Mouse (Mus musculus): ENCODE data around the gene Gm21962.
"Not testable (repeated sequence)": the region's sequence is repeated elsewhere in the genome, so short reads cannot be mapped to it uniquely, and the experiment has no call there.

The Gm21962 gene

DNA sequence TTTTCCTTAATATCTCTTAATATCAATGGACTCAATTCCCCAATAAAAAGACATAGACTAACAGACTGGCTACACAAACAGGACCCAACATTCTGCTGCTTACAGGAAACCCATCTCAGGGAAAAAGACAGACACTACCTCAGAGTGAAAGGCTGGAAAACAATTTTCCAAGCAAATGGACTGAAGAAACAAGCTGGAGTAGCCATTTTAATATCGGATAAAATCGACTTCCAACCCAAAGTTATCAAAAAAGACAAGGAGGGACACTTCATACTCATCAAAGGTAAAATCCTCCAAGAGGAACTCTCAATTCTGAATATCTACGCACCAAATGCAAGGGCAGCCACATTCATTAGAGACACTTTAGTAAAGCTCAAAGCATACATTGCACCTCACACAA lies at the start of gene Gm21962:
Gene Gm21962 (plus strand): TSS at position 301 of the 400 bp plus-strand sequence.
- DNase-seq, result not testable (repeated sequence)

DNA sequence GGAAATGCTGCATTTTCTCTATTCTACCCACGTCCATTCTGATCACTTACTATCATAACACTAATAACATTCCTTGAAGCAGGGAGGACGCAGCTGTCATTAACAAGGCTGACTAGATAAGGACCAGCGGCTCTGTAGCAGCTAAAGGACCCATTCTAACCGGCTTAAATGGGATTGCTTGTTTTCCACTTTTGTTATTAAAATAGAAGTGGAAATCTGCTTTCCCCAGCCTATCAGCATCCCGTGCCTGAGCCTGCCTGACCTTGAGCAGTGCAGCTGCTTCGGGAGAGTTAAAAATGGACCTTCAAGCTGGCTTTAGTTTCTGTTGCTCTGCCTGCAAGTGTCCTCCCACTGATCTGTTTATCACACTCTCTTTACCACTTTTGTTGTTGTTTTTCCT lies 49.2 kb upstream of the Gm21962 start:
- DNase-seq, result no peak

DNA sequence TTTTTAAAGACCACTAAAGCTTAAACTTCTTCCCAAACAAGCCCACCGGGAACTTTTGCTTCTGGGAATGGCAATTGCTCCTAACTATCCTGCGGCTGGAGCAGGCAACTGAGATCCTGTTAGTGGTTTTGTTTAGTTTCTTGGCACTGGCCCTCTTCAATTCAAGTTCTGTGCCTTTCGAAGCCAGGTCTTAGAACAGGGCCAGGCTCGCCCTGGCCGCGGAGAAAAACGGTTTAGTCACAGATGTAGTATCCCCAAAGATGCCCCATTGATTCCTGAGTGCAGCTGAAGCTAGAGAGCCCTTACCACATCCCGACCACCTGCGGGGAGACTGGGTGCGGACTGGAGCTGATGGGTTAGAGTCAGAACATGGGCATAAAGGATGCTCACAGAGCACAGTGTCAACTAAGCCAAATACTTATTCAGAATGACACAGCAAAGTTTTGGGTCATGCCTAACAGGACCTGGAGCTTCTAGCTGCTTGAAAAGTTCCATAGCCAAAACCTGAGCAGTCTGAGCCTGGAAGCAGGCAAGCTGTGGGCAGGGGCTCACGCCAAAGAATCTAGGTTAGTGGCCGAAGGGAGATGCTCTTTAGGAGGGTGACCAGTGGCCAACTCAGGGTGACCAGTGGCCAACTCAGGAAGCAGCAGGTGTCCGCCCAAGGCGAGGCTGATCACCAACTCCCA lies 48.3 kb upstream of the Gm21962 start:
- no peak for DNase-seq

DNA sequence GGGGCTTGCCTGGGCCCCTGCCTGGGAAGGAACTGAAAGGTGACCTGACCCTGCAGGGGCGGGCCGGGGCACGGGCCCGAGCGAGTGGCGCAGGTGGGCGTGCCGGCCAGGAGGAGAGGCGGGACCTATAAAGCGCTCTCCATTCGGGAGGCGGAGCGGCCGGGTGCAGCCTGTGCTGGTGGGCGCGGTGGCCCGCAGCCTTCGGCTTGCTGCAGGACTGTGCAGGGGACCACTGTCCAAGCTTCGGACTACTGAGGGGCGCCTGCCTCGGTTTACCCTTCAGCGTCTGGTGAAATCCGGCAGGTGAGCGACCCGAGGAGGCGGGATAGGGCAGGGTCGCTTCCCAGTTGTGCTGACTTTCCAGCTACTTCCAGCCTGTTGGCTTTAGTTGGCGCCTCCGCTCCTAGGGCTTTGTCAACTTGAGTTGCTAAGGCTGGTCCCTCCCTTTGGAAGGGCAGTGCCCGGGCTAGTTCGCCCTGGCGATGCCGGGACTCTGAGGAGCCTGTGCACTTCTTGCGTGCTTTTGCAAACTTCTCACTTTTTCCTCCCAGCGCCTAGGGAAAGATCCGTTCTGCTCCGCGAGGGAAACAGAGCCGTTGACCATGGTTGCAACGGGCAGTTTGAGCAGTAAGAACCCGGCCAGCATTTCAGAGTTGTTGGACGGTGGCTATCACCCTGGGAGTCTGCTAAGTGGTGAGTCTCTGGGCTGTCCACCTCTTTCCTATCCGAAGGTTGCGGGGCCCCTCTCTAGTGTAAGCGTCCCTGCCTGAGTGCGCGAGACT lies 47.6 kb upstream of the Gm21962 start:
- DNase-seq, result peak; percentile 80

DNA sequence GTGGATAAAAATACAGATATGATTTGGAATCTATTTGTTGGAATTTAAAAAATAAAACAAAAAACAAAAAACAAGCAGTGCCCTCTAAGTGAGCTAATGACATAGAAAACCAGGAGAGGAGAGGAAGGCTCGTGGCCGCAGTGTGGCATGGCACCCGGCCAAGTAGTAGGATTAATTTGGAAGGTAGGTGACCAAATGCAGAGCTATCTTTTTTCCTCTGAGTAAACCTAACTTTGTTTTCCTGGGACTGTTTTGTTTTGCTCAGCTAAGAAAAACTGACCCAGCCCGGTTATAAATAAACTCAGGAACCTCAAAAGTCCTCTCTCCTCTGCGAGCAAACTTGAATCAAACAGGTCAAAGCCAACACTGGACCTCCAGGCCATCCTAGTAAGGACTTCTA lies 46.3 kb upstream of the Gm21962 start:
- DNase-seq, result peak; percentile 61

DNA sequence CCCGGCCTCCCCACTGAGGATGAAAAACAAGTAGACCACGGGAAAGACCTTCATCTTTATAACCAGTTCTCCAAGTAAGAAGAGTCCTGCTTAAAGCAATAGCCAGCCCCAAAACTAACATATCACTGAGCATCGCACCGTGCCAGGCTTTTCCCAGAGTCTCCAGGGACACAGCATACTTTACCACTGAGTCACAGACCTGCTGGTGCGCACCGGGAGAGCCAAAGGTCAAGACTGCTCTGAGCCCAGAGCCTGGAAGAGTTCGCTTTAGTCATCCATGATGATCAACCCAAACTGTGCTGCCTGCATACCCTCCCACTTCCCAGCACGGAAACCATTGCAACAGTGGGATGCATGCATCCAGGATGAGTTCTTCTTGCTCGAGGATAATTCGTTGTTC lies 37.6 kb upstream of the Gm21962 start:
- DNase-seq, result no peak

DNA sequence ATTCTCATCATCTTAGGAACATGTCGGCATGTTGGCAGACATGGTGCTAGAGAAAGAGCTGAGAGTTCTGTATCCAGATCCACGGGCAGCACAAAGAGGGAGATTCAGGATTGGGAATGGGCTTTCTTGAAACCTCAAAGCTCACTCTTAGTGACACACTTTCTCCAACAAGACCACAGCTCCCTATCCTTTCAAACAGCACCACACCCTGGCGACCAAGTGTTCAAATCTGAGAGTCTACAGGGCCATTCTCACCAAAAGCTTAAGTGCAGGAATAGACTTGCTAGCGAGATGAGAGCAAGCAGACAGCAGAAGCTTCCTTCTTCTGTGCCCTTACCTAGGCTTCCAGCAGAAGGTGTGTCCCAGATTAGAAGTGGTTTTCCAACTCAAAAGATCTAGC lies 34.8 kb upstream of the Gm21962 start:
- no peak for DNase-seq

DNA sequence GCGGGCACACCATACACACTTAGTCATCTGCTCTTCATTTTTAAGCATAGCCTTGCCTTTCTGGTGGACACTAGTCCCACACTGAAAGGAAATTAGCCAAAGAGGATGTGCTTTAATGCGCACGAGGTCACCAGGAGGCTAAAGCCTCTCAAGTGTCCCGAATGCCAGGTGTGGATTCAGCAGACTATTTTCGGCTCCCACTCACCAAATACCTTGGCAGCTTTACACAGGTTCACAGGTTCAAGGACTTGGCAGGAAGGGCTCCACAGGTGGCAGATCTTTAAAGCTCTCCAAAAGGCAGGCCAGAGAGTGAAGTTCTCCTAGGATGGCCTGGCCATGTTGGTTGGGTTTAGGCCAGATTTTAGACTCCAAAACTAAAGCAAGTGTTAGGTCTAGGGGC lies 30.1 kb upstream of the Gm21962 start:
- DNase-seq, result no peak

DNA sequence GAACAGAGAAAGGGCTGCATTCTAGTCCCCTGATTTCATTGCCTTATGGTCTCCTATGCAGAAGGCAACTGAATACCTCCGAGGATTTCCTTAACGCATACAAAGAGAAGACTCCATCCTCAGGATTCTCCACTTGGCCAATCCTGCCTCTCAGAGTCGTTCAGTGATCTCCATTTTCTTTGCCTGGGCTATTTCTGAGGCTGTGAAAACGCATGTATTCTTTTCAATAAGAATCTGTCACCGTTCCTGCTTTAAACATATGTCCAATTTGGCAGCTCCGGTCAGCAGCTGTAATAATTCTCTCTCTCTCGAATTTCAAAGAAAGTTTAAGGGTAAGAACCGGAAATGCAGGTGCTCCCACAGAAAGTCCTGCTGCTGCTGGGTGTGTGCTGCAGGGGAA lies 29.2 kb upstream of the Gm21962 start:
- DNase-seq, result no peak

DNA sequence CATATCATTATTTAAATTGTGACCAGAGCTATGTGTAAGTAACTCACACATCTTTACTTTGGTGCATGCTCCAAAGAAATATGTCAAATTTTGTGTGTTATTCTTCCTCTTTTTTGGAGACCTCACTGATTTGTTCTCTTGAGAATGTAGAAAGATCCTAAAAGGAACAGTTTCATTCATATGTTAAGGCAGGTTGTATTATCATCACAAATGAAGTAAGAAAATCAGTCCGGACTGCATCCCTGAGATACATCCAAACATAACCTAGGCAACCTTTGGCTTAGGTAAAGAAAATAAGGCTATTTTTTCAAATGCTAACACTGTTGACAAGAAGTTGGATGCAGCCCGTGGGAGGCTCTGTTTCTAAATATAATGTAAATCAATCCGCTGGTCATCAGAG lies 28.8 kb upstream of the Gm21962 start:
- DNase-seq, result no peak

DNA sequence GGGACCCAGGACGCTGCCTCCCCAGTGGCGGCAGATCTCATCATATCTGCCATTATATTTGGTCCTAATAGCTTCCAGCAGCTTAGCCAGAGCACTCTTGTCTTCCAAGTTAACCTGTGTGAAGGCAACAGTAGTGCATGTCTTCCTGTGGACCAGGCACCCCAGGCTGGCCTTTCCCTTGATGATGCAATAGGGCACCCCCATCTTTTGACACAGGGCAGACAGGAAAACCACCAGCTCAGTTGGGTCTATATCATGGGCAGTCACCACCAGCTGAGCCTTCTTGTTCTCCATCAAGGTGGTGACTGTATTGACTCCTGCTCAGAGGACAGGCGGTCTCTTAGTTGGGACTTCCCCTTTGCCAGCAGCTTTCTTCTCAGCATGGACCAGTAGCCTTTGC lies 27.2 kb upstream of the Gm21962 start:
- no peak for DNase-seq

DNA sequence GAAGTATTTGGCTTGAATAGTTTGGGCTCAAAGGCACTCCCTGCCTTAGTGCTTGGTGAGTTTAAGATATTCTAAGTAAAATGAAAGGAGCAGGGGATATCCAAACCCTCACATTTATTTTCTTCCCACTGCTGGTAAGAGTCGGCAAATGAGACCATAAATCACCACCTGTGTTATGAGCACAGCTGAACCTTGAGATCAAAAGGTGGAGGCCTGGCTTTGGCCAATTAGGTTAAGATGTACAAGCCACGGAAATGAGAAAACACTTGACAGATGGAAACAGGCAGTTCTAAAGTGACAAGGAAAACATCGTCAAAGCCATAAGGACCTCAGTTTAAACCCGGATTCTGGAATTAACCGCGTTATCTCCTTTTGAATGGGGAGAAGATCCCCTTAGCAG lies 26.4 kb upstream of the Gm21962 start:
- no peak for DNase-seq

DNA sequence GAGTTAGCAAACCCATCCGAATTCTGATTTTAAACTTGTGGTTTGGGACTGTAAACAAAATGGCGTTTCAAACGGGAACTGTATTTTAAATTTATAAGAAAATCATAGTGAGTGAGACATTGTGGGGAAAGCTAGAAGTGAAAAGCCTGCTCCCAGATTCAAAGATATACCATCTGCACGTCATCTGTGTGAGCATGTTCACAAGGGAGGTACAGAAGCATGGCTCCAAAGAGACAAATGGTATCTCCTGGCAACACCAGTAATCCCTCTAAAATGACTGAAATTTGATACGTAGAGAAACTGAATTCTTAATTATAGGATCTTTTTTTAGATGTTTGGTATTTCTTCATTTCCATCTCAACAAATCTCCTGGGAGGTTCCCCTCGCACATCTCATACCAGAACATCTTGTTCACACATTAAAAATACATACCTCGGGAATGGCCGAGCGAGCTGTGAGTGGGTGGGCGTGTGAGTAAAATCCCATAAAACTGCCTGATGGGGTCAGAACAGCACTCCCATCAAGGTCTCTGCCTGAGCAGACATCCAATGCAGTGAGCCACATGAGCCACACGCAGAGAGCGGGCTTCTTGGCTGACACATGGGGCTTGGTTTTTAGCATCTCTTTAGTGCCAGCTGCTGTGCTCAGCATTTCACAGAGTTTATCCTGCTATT lies 23.8 kb upstream of the Gm21962 start:
- no peak for DNase-seq

DNA sequence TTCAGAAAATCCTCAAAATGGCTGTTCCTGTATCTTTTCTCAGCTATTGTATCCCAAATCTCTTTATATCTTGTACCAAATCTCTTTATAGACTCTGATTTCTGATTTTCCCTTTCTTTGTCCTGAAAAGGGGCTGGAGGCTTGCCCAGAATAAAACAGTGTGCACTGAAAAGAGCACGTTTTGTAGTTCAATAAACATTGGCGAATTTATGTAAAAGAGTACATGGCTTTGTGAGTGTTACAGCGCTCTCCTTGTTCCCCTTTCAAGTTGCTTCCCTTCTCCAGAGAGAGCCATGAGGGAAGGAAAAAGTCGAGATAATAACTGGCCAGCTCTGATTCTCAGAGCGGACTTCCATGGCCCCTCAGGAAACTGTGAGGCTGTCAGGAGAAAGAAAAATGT lies 22.2 kb upstream of the Gm21962 start:
- DNase-seq, result no peak

DNA sequence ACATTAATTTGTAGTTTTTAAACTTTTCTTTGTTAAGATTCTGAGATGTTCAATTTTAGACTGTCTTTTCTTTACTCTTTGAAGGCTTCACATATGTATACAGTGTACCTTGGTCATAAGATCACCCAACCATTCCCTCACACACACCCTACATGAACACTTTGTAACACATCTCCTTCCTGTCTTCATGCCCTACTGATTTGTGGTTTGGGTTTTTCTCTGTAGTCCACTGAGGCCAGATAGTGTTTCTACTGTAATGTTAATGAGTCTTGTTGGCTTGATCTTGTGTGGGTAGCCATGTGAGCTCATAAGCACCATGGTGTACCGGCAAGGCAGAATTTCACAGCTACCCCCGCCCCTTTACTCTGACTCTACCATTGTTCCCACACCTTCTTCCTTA lies 18.5 kb upstream of the Gm21962 start:
- no peak for DNase-seq

DNA sequence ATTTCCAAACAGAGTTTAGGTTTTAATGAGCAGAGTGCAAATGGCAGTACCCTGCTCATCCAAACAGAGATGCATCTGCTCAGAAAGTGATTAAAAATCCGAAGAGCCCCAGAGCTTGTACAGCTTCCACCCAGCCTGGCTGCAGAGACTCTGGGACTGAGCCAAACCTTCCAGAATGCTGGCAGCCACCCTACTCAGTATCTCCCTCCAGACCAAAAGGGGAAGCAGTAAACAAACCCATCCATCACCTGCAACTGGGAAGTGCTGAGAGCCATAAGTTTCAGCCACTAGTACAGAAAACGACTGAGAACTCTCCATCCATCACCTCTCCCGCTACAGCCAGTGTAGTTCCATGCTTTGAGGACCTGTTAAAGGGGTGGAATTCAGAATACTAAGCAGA lies 9.6 kb downstream of the Gm21962 start:
- peak; percentile 71 for DNase-seq

DNA sequence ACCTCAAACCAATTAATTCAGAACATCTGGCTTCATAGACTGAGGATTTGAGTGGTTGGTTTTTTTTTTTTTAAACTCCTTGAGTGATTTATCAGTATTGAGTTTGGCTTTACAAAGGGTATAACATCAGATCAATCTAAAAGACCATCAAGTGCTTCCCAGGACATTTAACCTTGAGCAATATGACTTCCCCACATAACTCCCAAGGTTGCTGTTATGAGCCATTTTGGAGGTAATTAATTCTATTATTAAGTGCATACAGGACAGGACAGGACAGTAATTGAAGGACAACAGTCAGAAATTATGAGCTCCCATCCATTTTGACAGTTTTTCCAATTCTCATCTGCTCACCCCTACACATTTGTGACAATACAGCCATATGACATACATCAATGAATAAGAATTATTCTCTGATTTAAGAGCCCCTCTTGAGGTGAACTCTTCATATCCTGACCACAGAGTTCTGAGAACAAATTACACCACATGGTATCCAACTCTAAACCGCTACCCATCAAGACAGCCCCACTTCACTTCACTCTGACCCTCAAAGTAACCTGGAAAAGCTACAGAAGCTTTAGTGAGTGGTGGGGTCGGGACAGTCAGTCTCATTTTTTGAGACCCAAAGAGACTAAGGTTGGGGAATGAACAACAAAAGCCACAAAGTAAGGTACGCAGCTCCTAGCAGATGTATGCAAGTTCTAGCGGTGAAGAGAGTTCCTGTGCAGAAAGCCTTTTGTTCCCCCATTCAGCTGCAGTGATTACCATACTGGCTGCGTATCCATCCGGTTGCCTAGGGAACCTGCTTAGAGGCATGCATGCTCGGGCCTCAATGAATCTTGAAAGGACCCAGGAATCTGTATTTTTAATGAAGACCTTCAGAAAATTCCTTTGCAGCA lies 11.8 kb downstream of the Gm21962 start:
- DNase-seq, result no peak

DNA sequence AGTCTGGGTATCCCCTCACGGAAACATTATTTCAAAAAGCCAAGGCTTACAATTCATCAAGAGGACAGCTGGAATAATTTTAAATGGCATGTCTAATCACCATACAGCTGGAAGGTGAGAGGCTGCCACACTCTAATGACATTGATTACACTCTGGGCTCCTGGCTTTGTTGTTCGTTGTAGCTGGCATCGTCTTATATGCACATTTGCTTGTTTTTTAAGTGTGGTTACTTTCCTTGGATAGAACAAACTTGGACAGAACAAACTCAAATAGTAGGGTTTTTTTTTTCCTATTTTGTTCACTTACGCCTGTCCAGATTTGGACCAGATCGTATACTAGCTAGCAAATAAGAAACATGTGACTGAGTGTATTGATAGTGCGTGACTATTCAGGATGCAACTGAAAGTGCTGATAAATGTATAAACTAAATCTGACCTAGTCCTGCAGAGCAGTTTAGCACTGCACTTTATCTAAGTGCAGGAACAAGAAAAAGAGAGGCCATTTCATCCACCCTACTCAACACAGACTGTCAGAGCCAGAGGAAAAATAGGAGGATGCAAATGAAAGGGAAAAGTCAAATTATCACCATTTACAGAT lies 12.6 kb downstream of the Gm21962 start:
- DNase-seq, result no peak

DNA sequence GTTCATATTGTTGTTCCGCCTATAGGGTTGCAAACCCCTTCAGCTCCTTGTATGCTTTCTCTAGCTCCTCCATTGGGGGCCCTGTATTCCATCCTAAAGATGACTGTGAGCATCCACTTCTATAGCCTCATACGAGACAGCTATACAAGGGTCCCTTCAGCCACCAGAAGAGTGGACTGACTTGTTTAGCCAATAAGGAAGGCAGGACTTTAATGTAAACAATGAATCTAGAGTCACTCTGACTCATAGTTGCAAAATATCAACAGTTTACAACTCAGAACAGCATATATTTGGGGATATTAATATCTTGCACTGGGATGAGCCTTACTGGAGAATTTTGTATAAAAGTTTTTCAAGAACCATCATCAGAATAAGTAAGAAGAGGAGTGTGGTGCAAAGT lies 15.6 kb downstream of the Gm21962 start:
- no peak for DNase-seq

DNA sequence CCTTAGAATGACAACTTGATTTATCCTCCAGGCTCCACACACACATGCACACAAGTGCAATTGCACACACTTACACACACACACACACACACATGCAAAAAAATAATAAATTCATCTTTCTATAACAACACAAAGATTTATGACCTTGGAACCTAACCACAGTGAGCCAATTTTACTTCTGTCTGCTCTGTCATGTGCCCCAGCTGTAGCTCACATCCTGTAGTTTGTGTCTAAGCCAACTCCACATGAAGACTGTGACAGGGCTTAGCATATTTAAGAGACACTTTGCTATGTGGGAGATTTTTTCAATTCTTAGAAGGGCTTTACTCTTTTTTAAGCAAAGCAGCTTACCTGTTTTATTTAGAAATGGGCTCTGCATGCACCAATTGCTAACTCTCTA lies 20.2 kb downstream of the Gm21962 start:
- DNase-seq, result no peak

DNA sequence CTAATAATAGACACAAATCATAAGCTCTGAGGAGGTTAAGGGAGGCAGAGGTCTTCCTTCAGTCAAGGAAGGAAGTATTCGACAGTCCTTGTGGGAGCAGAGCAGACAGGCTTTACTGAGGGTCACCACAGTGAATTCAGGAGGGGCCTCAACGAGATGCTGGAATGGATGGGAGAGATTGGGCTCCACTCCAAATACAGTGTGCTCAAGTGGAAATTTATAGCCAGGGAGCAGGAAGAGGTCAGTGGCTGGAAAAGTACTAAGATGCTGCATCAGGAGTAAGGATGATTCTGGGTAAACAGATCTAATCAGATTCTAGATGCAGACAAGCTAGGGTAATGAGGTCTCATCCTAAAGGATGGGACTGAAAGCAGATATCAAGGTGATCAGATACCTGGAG lies 44.6 kb downstream of the Gm21962 start:
- DNase-seq, result peak; percentile 73

DNA sequence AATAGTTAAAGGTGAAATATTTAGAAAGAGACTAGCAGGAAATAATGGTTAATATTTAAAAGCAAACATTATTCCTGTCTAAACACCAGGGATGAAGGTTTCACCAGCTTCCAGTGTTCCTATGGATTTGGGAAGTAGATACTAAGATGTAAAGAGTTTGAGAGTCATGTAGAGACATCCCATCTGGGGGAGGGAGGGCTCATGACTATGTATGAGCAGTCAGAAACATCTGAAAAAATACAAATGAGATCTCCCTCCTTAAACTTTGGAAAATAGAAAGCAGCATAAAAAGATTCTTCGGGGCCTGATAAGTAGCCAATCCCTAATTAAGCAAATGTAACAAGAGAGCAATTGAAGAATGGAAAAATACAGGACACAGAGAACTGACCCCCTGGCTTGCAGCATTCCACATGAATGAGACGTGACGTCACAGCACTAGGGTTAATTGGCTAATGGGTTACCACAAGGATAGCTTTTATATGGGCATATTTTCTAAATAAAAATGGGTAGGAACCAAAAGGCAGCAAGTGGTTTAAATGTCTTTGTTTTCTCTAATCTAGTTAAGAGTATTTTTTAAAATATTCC lies 45.3 kb downstream of the Gm21962 start:
- peak; percentile 61 for DNase-seq
